ENCODE assay signal across 9 mouse cellular contexts in the genomic region with DNA sequence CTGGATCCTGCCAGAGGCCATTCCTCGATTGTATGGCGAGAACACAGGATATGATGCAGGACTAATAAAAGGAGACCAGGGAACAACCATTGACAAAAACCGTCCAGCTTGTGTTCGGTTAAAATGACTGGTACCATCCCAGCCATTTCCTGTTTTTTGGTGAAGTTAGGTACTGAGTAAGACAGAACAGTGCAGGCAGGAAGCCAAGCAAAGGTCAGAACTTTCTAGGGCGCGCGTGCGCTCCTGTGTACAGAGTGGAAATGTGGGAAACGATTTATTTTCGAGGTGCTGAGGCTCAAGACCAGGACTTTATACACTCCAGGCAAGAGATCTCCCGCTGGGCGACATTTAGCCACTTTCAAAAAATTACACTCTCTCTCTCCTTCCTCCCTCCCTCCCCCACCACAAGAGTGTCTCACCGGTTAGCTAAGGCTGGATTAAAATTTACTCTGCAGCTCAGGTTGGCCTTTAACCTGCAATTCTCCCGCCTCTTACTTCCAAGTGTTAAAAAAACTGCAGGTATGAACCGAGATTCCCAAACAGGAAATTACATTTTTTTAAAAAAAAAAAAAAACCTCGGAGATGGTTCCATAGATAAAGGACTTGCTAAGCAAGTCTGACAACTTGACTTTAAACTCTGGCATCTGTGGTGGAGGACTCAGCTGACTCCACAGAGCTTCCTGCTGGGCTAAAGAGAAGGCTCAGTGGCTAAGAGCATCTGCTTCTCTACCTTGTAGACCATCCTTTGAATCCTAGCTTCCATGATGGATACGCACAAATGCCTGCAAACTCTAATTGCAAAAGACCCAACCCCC. TPM values are rescaled to one million over a fixed set of nuclear protein-coding genes. Genes with fewer than 3 reads are reported as not detected.
DNase-seq lines count a peak whose midpoint lies in the region; ATAC-seq lines count a peak whose summit lies in the region.
"Had no signal": no experiment of that assay in that cellular context is flagged by ENCODE, and none has a peak within 500 bp of the region (broad histone marks: within the 10 kb centered on the region; RNA-seq: fewer than 3 reads in every experiment).

No protein-coding gene starts in this region.

- no peak overlapping the region for H3K27ac ChIP-seq in forebrain, embryonic 12.5 days
- H3K27ac ChIP-seq in midbrain, embryonic 11.5 days (ENCODE audit: low read depth, low read length) = no peak overlapping the region

- H3K4me2 ChIP-seq in forebrain, embryonic 12.5 days = no peak overlapping the region
- no peak overlapping the region for H3K4me2 ChIP-seq in midbrain, embryonic 11.5 days

- H3K4me1 ChIP-seq in forebrain, embryonic 12.5 days = no peaks in the 10 kb centered on the region
- H3K4me1 ChIP-seq in midbrain, embryonic 11.5 days (ENCODE audit: control insufficient read depth, insufficient read depth, low read length) = no peaks in the 10 kb centered on the region

- H3K4me3 ChIP-seq in forebrain, embryonic 12.5 days (replicated peaks) = no peak overlapping the region
- no peak overlapping the region for H3K4me3 ChIP-seq in midbrain, embryonic 11.5 days (ENCODE audit: low read depth, low read length)
- H3K4me3 ChIP-seq: myocyte had no signal

- WGBS in forebrain, embryonic 12.5 days = 91% methylated on average over 17 of the region's 17 CpGs
- WGBS in midbrain, embryonic 11.5 days = 87% methylated on average over 17 of the region's 17 CpGs

- peak; percentile 58 for DNase-seq in adrenal gland, postnatal 14 days
- no peak for DNase-seq in adrenal gland, postnatal 25 days
- DNase-seq in kidney, adult 18-20 months = peak; percentile 81
- DNase-seq in midbrain, embryonic 11.5 days (ENCODE audit: low spot score, missing footprints) = no peak
- no peak for DNase-seq in frontal cortex, postnatal 25 days (ENCODE audit: low spot score in 2 of 2)

- peak; percentile 85 for ATAC-seq in activated CD4-positive, CD25-positive, alpha-beta regulatory T cell, adult 4 months
- peak; percentile 82 for ATAC-seq in monocyte, adult 5-6 weeks (replicated peaks; ENCODE audit: insufficient number of reproducible peaks, low FRiP score, low TSS enrichment, poor library complexity, severe bottlenecking)
- ATAC-seq in forebrain, embryonic 12.5 days (ENCODE audit: low FRiP score) = no peak
- no peak for ATAC-seq in midbrain, embryonic 11.5 days (ENCODE audit: low FRiP score)

- no peak overlapping the region for H3K9ac ChIP-seq in forebrain, embryonic 12.5 days
- no peak overlapping the region for H3K9ac ChIP-seq in midbrain, embryonic 11.5 days (ENCODE audit: low read length)

- H3K9me3 ChIP-seq in forebrain, embryonic 12.5 days = no peaks in the 10 kb centered on the region
- no peaks in the 10 kb centered on the region for H3K9me3 ChIP-seq in midbrain, embryonic 11.5 days (ENCODE audit: control insufficient read depth, low read length)

- peaks cover 86% of the 10 kb centered on the region for H3K36me3 ChIP-seq in forebrain, embryonic 12.5 days (replicated peaks)
- peaks cover 12% of the 10 kb centered on the region; the same call in 1 of the 2 replicates for H3K36me3 ChIP-seq in midbrain, embryonic 11.5 days (ENCODE audit: control insufficient read depth, insufficient read depth, low read length)

- no peaks in the 10 kb centered on the region for H3K27me3 ChIP-seq in forebrain, embryonic 12.5 days
- no peaks in the 10 kb centered on the region for H3K27me3 ChIP-seq in midbrain, embryonic 11.5 days (ENCODE audit: control insufficient read depth, insufficient read depth, low read length)

RNA-seq across cellular contexts. Expression of gene Pak2, which starts 8.7 kb away (rescaled TPM):
- total RNA-seq in adrenal gland, postnatal 14 days (2021) = 58.2 and 64.3 TPM in 2 replicates
- 57.0 and 59.5 TPM in 2 replicates for total RNA-seq in adrenal gland, postnatal 25 days (2021)
- polyA plus RNA-seq in activated CD4-positive, CD25-positive, alpha-beta regulatory T cell, adult 4 months (2017; shearing (Covaris generic)) = 10 to 100 TPM; 67.6 to 72.8 TPM
- total RNA-seq in monocyte, adult 5-6 weeks (2017) = 73.5 to 104 TPM (median 79.7 TPM) in 3 replicates
- 57.1 and 59.1 TPM in 2 replicates for polyA plus RNA-seq in forebrain, embryonic 12.5 days (2016; fragmentation: Nextera tagmentation; extraction: Ambion mirVana)
- polyA plus RNA-seq in midbrain, embryonic 11.5 days (2014; fragmentation: Nextera tagmentation; extraction: Ambion mirVana) = 49.6 and 59.6 TPM in 2 replicates

RNA-seq across cellular contexts. Expression of gene Pigx, which starts 11.7 kb away (rescaled TPM):
- 36.8 and 37.7 TPM in 2 replicates for total RNA-seq in adrenal gland, postnatal 14 days (2021)
- 29.8 and 33.6 TPM in 2 replicates for total RNA-seq in adrenal gland, postnatal 25 days (2021)
- 100 to 1,000 TPM; 138 to 151 TPM for polyA plus RNA-seq in activated CD4-positive, CD25-positive, alpha-beta regulatory T cell, adult 4 months (2017; shearing (Covaris generic))
- 47.5 to 86.8 TPM (median 70.6 TPM) in 3 replicates for total RNA-seq in monocyte, adult 5-6 weeks (2017)
- polyA plus RNA-seq in forebrain, embryonic 12.5 days (2016; fragmentation: Nextera tagmentation; extraction: Ambion mirVana) = 127 and 133 TPM in 2 replicates
- polyA plus RNA-seq in midbrain, embryonic 11.5 days (2014; fragmentation: Nextera tagmentation; extraction: Ambion mirVana) = 150 and 153 TPM in 2 replicates

RNA-seq across cellular contexts. Expression of gene Cep19, which starts 11.8 kb away (rescaled TPM):
- total RNA-seq in adrenal gland, postnatal 14 days (2021) = 9.9 and 11.3 TPM in 2 replicates
- total RNA-seq in adrenal gland, postnatal 25 days (2021) = 13.5 and 15.7 TPM in 2 replicates
- polyA plus RNA-seq in activated CD4-positive, CD25-positive, alpha-beta regulatory T cell, adult 4 months (2017; shearing (Covaris generic)) = 10 to 100 TPM; 35.3 to 39.2 TPM
- total RNA-seq in monocyte, adult 5-6 weeks (2017) = 11.1 to 15.4 TPM (median 12.7 TPM) in 3 replicates
- polyA plus RNA-seq in forebrain, embryonic 12.5 days (2016; fragmentation: Nextera tagmentation; extraction: Ambion mirVana) = 39.7 and 43.8 TPM in 2 replicates
- 51.7 and 56.5 TPM in 2 replicates for polyA plus RNA-seq in midbrain, embryonic 11.5 days (2014; fragmentation: Nextera tagmentation; extraction: Ambion mirVana)

Comparison
In these comparisons a context has a peak if more than half of its experiments do, and no peak if none do; other contexts are left out.
1. DNase-seq: peak in adrenal gland, postnatal 14 days (single experiment) and kidney, adult 18-20 months (single experiment); none in adrenal gland, postnatal 25 days (single experiment), midbrain, embryonic 11.5 days (single experiment) and frontal cortex, postnatal 25 days (0 of 2).
2. ATAC-seq: peak in activated CD4-positive, CD25-positive, alpha-beta regulatory T cell, adult 4 months (single experiment) and monocyte, adult 5-6 weeks (single experiment); none in forebrain, embryonic 12.5 days (single experiment) and midbrain, embryonic 11.5 days (single experiment).